Mouse (Mus musculus): Measurements from ENCODE around the gene Olfr1512. TPM values are rescaled to one million over a fixed set of nuclear protein-coding genes. Genes with fewer than 3 reads are reported as not detected.
A peak's percentile ranks its signal among the peaks of the same experiment; 100 is the strongest.

Olfr1512 gene
- polyA plus RNA-seq, 1 experiment from 2014 or later, result not detected

GRCm38 (mm10) chr14:52327910-52328812, 50.8 kb downstream of the Olfr1512 start, which contains the start of gene Sall2:
Gene Sall2 (minus strand): TSS chr14:52328762.
- H3K9ac ChIP-seq (ENCODE audit: low read depth, low read length), result no peak within 1 kb of the TSS
- peaks cover 44% of the 10 kb centered on the region; the same call in 1 of the 2 replicates for H3K27me3 ChIP-seq (replicated peaks; ENCODE audit: control insufficient read depth, insufficient read depth, low read length)
- 2% methylated on average over 26 of the region's 26 CpGs for WGBS
- peak within 1 kb of the TSS; percentile 33 for H3K4me3 ChIP-seq (ENCODE audit: low read depth, low read length)
- no peaks in the 10 kb centered on the region for H3K9me3 ChIP-seq (ENCODE audit: control insufficient read depth)
- H3K4me1 ChIP-seq (replicated peaks; ENCODE audit: control insufficient read depth, insufficient read depth, low read length), result no peaks in the 10 kb centered on the region
- ATAC-seq, result no peak
- TF ChIP-seq CTCF (IDR thresholded peaks at IDR 0.05; ENCODE audit: low read depth), result no peak
- no peaks in the 10 kb centered on the region for H3K36me3 ChIP-seq (ENCODE audit: control insufficient read depth, insufficient read depth)
- H3K27ac ChIP-seq (ENCODE audit: low read depth, low read length), result no peak within 1 kb of the TSS
- peak within 1 kb of the TSS; percentile 57 for H3K4me2 ChIP-seq (replicated peaks; ENCODE audit: low read depth)

DNA sequence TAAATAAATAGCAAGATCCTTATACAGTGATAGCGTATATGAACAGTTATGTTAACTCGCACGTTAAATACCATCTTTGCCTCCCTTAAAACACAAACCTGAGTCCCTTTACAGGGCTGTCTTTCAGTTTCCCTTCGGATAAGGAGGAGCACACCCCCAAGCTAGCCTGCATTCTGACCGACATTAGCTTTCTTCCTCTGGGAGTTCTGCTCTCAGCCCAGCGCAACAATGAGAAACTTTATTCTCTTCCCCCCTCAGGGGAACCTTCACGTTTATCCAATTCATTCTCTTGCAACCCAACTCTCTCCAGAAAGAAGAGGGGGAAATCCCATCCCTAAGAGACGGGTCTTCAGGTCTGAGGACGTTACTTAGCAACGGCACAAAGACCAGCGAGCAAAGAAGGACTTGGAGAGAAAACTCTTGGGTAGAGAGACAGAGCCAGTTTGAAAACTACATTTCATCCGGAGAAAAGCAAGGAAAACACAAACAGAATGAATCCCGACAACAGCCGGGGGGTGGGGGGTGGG, 51.5 kb downstream of the Olfr1512 start:
- ATAC-seq, result no peak
- no peak overlapping the region for H3K27ac ChIP-seq (ENCODE audit: low read depth, low read length)
- peak overlapping the region; percentile 33 for H3K4me3 ChIP-seq (ENCODE audit: low read depth, low read length)
- peak overlapping the region; percentile 57 for H3K4me2 ChIP-seq (replicated peaks; ENCODE audit: low read depth)
- H3K27me3 ChIP-seq (replicated peaks; ENCODE audit: control insufficient read depth, insufficient read depth, low read length), result peaks cover 44% of the 10 kb centered on the region; the same call in 1 of the 2 replicates
- no peak overlapping the region for H3K9ac ChIP-seq (ENCODE audit: low read depth, low read length)
- H3K4me1 ChIP-seq (replicated peaks; ENCODE audit: control insufficient read depth, insufficient read depth, low read length), result no peaks in the 10 kb centered on the region
- TF ChIP-seq CTCF (IDR thresholded peaks at IDR 0.05; ENCODE audit: low read depth), result no peak
- no peaks in the 10 kb centered on the region for H3K9me3 ChIP-seq (ENCODE audit: control insufficient read depth)
- 6% methylated on average over 14 of the region's 14 CpGs for WGBS
- no peaks in the 10 kb centered on the region for H3K36me3 ChIP-seq (ENCODE audit: control insufficient read depth, insufficient read depth)

DNA sequence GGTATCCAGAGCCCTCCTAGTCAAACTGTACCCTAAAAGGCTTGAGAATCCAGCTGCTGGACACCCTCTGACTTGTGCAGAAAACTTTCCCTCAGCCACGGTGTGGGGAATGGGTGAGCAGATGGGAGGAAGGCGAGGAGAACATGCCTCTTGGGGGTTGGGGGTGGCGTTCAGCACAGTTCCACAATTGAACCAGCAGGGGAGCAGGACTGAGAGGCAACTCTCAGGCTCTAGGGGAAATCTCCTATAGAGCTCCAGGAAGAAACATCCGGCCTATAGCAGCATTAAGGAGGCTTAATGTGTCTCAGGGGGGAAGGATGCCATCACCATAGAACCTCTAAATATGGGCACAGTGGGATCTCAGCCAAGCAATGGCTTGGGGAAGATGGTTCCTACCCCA, 53.1 kb downstream of the Olfr1512 start:
- Histone ChIP-seq H3K9ac (ENCODE audit: low read depth, low read length) (no peak overlapping the region), H3K4me3 (ENCODE audit: low read depth, low read length) (no peak overlapping the region), H3K27ac (ENCODE audit: low read depth, low read length) (no peak overlapping the region), H3K27me3 (replicated peaks; ENCODE audit: control insufficient read depth, insufficient read depth, low read length) (peaks cover 44% of the 10 kb centered on the region; the same call in 1 of the 2 replicates), H3K36me3 (ENCODE audit: control insufficient read depth, insufficient read depth) (no peaks in the 10 kb centered on the region), H3K4me1 (replicated peaks; ENCODE audit: control insufficient read depth, insufficient read depth, low read length) (no peaks in the 10 kb centered on the region), H3K4me2 (replicated peaks; ENCODE audit: low read depth) (no peak overlapping the region), H3K9me3 (ENCODE audit: control insufficient read depth) (no peaks in the 10 kb centered on the region)
- 18% methylated on average over 4 of the region's 4 CpGs for WGBS
- ATAC-seq, result 0 out of 2 replicates have a peak, but pooled peaks have one; percentile 33
- peak; percentile 54 for TF ChIP-seq CTCF (IDR thresholded peaks at IDR 0.05; ENCODE audit: low read depth)

Other genes starting within 250 kb of the Olfr1512 start
- gene Supt16, start 181.8 kb downstream of the Olfr1512 start, polyA plus RNA-seq (2015; fragmentation: Nextera tagmentation; extraction: Ambion mirVana), result 16.6 and 17.1 TPM in 2 replicates
- gene Chd8, start 121.4 kb downstream of the Olfr1512 start, polyA plus RNA-seq (2015; fragmentation: Nextera tagmentation; extraction: Ambion mirVana), result 15.7 and 17.4 TPM in 2 replicates
- 20.8 and 21.7 TPM in 2 replicates for gene Tox4, start 100.0 kb downstream of the Olfr1512 start, polyA plus RNA-seq (2015; fragmentation: Nextera tagmentation; extraction: Ambion mirVana)
- gene Rab2b, start 99.6 kb downstream of the Olfr1512 start, polyA plus RNA-seq (2015; fragmentation: Nextera tagmentation; extraction: Ambion mirVana), result 6.8 and 7.8 TPM in 2 replicates
- 9.2 and 11.8 TPM in 2 replicates for gene Mettl3, start 74.0 kb downstream of the Olfr1512 start, polyA plus RNA-seq (2015; fragmentation: Nextera tagmentation; extraction: Ambion mirVana)
- gene Sall2, start 50.4 kb downstream of the Olfr1512 start, polyA plus RNA-seq (2015; fragmentation: Nextera tagmentation; extraction: Ambion mirVana), result 2.4 and 2.7 TPM in 2 replicates
- not detected in 2 replicates for gene Olfr1513, start 22.8 kb downstream of the Olfr1512 start, polyA plus RNA-seq (2015; fragmentation: Nextera tagmentation; extraction: Ambion mirVana)
- gene Olfr1511, start 18.2 kb upstream of the Olfr1512 start, polyA plus RNA-seq (2015; fragmentation: Nextera tagmentation; extraction: Ambion mirVana), result not detected in 2 replicates
- not detected in 2 replicates for gene Olfr1510, start 35.2 kb upstream of the Olfr1512 start, polyA plus RNA-seq (2015; fragmentation: Nextera tagmentation; extraction: Ambion mirVana)
- gene Olfr1509, start 63.8 kb upstream of the Olfr1512 start, polyA plus RNA-seq (2015; fragmentation: Nextera tagmentation; extraction: Ambion mirVana), result not detected in 2 replicates
- not detected in 2 replicates for gene Olfr1508, start 88.3 kb upstream of the Olfr1512 start, polyA plus RNA-seq (2015; fragmentation: Nextera tagmentation; extraction: Ambion mirVana)
- not detected in 2 replicates for gene Olfr1507, start 116.6 kb upstream of the Olfr1512 start, polyA plus RNA-seq (2015; fragmentation: Nextera tagmentation; extraction: Ambion mirVana)

Data from intestine, postnatal 0 days (tissue).